Mouse (Mus musculus) gastrocnemius, postnatal 14 days (tissue): ENCODE data around the gene Thra. TPM values are rescaled to one million over a fixed set of nuclear protein-coding genes. Genes with fewer than 3 reads are reported as not detected.

Experiments used
- DNase-seq: peaks from one replicate; pipeline ENCODE4 v3.0.0; 2021; ENCODE audit warnings: mixed read lengths
- intact Hi-C: fragments of 180-260 bp; cut with DNase I; formaldehyde crosslinking; loops from one replicate; pipeline ENCODE4 v1.15.1; 2025; ENCODE audit warnings: low total_unique reads
- total RNA-seq, 2 experiments: library from RNA; stranded (reverse); gene quantifications; 2 replicates each; pipeline ENCODE4 v1.2.3; 2021

The Thra gene
- total RNA-seq, 2 experiments from 2014 or later, result 91.8 to 106 TPM

GRCm38 (mm10) chr11:98816706-98817239 lies 76.3 kb downstream of the Thra start:
- intact Hi-C loops, result no loop called here
- DNase-seq, result no peak

Other genes starting within 250 kb of the Thra start
- under 1 TPM; 0.10 to 0.18 TPM for gene Ikzf3, start 194.6 kb upstream of the Thra start, total RNA-seq
- gene Zpbp2, start 189.5 kb upstream of the Thra start, total RNA-seq, result not detected
- gene Ormdl3, start 153.3 kb upstream of the Thra start, total RNA-seq, result 10 to 100 TPM; 18.3 to 18.7 TPM
- gene Lrrc3c, start 142.3 kb upstream of the Thra start, total RNA-seq, result not detected
- 1 to 10 TPM; 5.0 to 6.6 TPM for gene Gm12355, start 115.0 kb upstream of the Thra start, total RNA-seq
- gene Gsdma3, start 114.3 kb upstream of the Thra start, total RNA-seq, result under 1 TPM; 0.16 to 0.39 TPM
- not detected for gene Gsdma2, start 93.9 kb upstream of the Thra start, total RNA-seq
- under 1 TPM in 1 of 2 experiments, not detected in 1; 0.11 TPM for gene Gsdma, start 76.3 kb upstream of the Thra start, total RNA-seq
- gene Psmd3, start 58.1 kb upstream of the Thra start, total RNA-seq, result 10 to 100 TPM; 89.2 to 91.4 TPM
- not detected for gene Csf3, start 39.4 kb upstream of the Thra start, total RNA-seq
- gene Med24, start 11.2 kb upstream of the Thra start, total RNA-seq, result 10 to 100 TPM; 40.3 to 42.0 TPM
- gene Nr1d1, start 34.7 kb downstream of the Thra start, total RNA-seq, result 10 to 100 TPM; 27.3 to 64.6 TPM
- 10 to 100 TPM; 49.0 to 55.3 TPM for gene Msl1, start 54.9 kb downstream of the Thra start, total RNA-seq
- 10 to 100 TPM; 20.1 to 21.5 TPM for gene Casc3, start 64.3 kb downstream of the Thra start, total RNA-seq
- 1 to 10 TPM in 1 of 2 experiments, under 1 TPM in 1; 0.49 to 1.1 TPM for gene Rapgefl1, start 96.1 kb downstream of the Thra start, total RNA-seq
- gene Wipf2, start 123.0 kb downstream of the Thra start, total RNA-seq, result 1 to 10 TPM; 4.4 to 4.6 TPM
- gene Cdc6, start 167.2 kb downstream of the Thra start, total RNA-seq, result 1 to 10 TPM in 1 of 2 experiments, under 1 TPM in 1; 0.78 to 1.3 TPM
- gene Rara, start 187.2 kb downstream of the Thra start, total RNA-seq, result 10 to 100 TPM; 13.7 to 19.7 TPM
- not detected for gene Gjd3, start 242.4 kb downstream of the Thra start, total RNA-seq